Mouse (Mus musculus) gastrocnemius, postnatal 4 days (tissue): ENCODE measurements around the gene Gm17175. TPM values are rescaled to one million over a fixed set of nuclear protein-coding genes. Genes with fewer than 3 reads are reported as not detected.
"Not testable (repeated sequence)": the region's sequence is repeated elsewhere in the genome, so short reads cannot be mapped to it uniquely, and the experiment has no call there.

ENCODE experiments used
- DNase-seq, 2 experiments: peaks; one replicate each; pipeline ENCODE4 v3.0.0; 2021 to 2022; ENCODE audit warnings: low spot score in 2 of 2, mixed read lengths in 2 of 2
- long read RNA-seq, 2 experiments: library from polyadenylated mRNA; stranded (forward); transcript quantifications; one replicate each; pipeline ENCODE4 v2.0.0; 2021
- total RNA-seq, 2 experiments: library from RNA; stranded (reverse); gene quantifications; 2 replicates each; pipeline ENCODE4 v1.2.3; 2021

Gm17175 gene
- total RNA-seq = not detected
- long read RNA-seq, experiment 1 = 0 reads
- long read RNA-seq, experiment 2 = 0 reads

DNA sequence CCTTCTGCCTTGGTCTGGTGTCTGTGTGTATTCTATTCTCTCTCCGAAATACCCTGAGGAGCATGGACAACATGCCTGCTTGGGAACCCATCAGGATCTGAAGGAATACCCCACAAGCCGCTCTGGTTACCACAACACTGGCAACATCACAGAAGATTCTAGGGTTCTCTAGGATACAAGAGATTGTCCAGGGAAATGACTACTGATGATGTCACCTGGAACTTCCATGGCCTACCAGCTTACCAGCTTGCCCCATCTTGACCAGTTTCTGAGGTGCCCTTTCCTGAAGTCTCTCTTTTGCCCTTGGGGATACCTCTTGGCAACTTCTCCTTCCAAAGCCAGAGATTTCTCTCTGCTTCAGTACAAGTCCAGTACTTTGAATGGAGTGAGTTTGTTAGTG is at the start of gene Gm17175:
Gm17175 (minus strand) TSS at position 101 of the 400 bp plus-strand sequence.
- not testable (repeated sequence) for DNase-seq

- DNase-seq = no peak
Measured at GRCm38 (mm10) chr14:51611210-51611609, 37.3 kb upstream of the Gm17175 start, which contains the start of gene Gm17078. TSS of gene Gm17078 (minus strand) at chr14:51611310.

DNA sequence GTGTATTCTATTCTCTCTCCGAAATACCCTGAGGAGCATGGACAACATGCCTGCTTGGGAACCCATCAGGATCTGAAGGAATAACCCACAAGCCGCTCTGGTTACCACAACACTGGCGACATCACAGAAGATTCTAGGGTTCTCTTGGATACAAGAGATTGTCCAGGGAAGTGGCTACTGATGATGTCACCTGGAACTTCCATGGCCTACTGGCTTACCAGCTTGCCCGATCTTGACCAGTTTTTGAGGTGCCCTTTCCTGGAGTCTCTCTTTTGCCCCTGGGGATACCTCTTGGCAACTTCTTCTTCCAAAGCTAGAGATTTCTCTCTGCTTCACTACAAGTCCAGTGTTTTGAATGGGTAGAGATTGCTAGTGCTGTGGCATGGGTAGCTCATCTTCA is 18.2 kb upstream of the Gm17175 start, which contains the start of gene Gm17174:
Gm17174 (minus strand) TSS at position 101 of the 400 bp plus-strand sequence.
- DNase-seq = not testable (repeated sequence)

- no peak for DNase-seq
Measured at GRCm38 (mm10) chr14:51552490-51552889, 21.4 kb downstream of the Gm17175 start, which contains the start of gene Gm5622. TSS of gene Gm5622 (plus strand) at chr14:51552790.

Other genes with a start within 250 kb of the Gm17175 start
- not detected for gene Gm7247, start 212.3 kb downstream of the Gm17175 start, total RNA-seq
- gene Vmn2r88, start 163.2 kb downstream of the Gm17175 start, total RNA-seq = not detected
- gene Vmn2r89, start 122.2 kb downstream of the Gm17175 start, total RNA-seq = not detected
- not detected for gene Gm5622, start 21.3 kb downstream of the Gm17175 start, total RNA-seq
- gene Gm17174, start 18.1 kb upstream of the Gm17175 start, total RNA-seq = not detected
- not detected for gene Gm17078, start 37.2 kb upstream of the Gm17175 start, total RNA-seq
- not detected for gene Gm4181, start 61.6 kb upstream of the Gm17175 start, total RNA-seq
- gene Gm17079, start 121.4 kb upstream of the Gm17175 start, total RNA-seq = not detected
- not detected for gene Gm5800, start 143.1 kb upstream of the Gm17175 start, total RNA-seq
- gene Ang4, start 199.5 kb upstream of the Gm17175 start, total RNA-seq = not detected
- not detected for gene AY358078, start 226.0 kb upstream of the Gm17175 start, total RNA-seq